Mouse (Mus musculus): ENCODE data around the gene Mrgprf. TPM values are rescaled to one million over a fixed set of nuclear protein-coding genes. Genes with fewer than 3 reads are reported as not detected.

Gene Mrgprf
- polyA plus RNA-seq, 1 experiment, result 24.0 TPM

GRCm38 (mm10) chr7:145301341-145302005 is 845 bp downstream of the Mrgprf start:
- 21% methylated on average over 6 of the region's 6 CpGs for WGBS
- Histone ChIP-seq H3K27me3 (ENCODE audit: control insufficient read depth, insufficient read depth, low read length) (no peaks in the 10 kb centered on the region), H3K27ac (ENCODE audit: insufficient read depth, low read length) (peak overlapping the region; percentile 99), H3K4me1 (ENCODE audit: control insufficient read depth, insufficient read depth, low read length) (peaks cover 24% of the 10 kb centered on the region), H3K4me3 (replicated peaks; ENCODE audit: insufficient read depth, low read depth, low read length) (peak overlapping the region; percentile 95)
- no peak for TF ChIP-seq CTCF (IDR thresholded peaks at IDR 0.05; ENCODE audit: borderline replicate concordance, insufficient read depth, low read depth, low read length)
- no peak for TF ChIP-seq POLR2A (IDR thresholded peaks at IDR 0.05; ENCODE audit: borderline replicate concordance, insufficient read depth, low read length)
- peak; percentile 73 to 74 for DNase-seq

- Histone ChIP-seq H3K27ac (ENCODE audit: insufficient read depth, low read length) (peak overlapping the region; percentile 99), H3K27me3 (ENCODE audit: control insufficient read depth, insufficient read depth, low read length) (no peaks in the 10 kb centered on the region), H3K4me1 (ENCODE audit: control insufficient read depth, insufficient read depth, low read length) (peaks cover 29% of the 10 kb centered on the region), H3K4me3 (replicated peaks; ENCODE audit: insufficient read depth, low read depth, low read length) (peak overlapping the region; percentile 95)
- TF ChIP-seq CTCF (IDR thresholded peaks at IDR 0.05; ENCODE audit: borderline replicate concordance, insufficient read depth, low read depth, low read length) (no peak), POLR2A (IDR thresholded peaks at IDR 0.05; ENCODE audit: borderline replicate concordance, insufficient read depth, low read length) (peak; percentile 74; the same call in 1 of the 2 replicates)
- peak; percentile 78 to 88 for DNase-seq
- WGBS, result 6% methylated on average over 20 of the region's 20 CpGs
Observed at GRCm38 (mm10) chr7:145302488-145303285, 2.1 kb downstream of the Mrgprf start.

DNA sequence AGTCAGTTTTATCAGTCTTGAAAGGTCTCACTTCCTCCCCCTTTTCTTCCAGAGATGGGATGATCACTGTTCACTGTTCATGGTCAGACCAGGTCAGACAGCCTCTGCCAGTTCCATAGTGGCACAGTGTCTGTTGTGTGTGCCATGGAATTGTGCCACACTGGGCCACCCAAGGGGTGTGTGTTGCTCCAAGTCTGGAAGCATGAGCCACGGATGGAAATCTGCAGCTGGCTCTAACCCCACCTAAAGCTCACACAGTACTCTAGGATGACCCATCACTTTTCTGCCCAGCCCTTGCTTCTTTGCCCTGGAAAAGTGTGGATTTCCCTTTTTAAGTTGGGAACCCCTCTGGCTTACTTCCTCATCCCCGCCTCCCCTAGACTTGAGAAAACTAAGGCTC is 3.5 kb downstream of the Mrgprf start:
- Histone ChIP-seq H3K27ac (ENCODE audit: insufficient read depth, low read length) (no peak overlapping the region), H3K27me3 (ENCODE audit: control insufficient read depth, insufficient read depth, low read length) (no peaks in the 10 kb centered on the region), H3K4me3 (replicated peaks; ENCODE audit: insufficient read depth, low read depth, low read length) (no peak overlapping the region), H3K4me1 (ENCODE audit: control insufficient read depth, insufficient read depth, low read length) (peaks cover 38% of the 10 kb centered on the region)
- peak in 1 of 2 experiments; percentile 33 for DNase-seq
- 32% methylated on average over 2 of the region's 2 CpGs for WGBS
- TF ChIP-seq CTCF (IDR thresholded peaks at IDR 0.05; ENCODE audit: borderline replicate concordance, insufficient read depth, low read depth, low read length) (no peak), POLR2A (IDR thresholded peaks at IDR 0.05; ENCODE audit: borderline replicate concordance, insufficient read depth, low read length) (no peak)

DNA sequence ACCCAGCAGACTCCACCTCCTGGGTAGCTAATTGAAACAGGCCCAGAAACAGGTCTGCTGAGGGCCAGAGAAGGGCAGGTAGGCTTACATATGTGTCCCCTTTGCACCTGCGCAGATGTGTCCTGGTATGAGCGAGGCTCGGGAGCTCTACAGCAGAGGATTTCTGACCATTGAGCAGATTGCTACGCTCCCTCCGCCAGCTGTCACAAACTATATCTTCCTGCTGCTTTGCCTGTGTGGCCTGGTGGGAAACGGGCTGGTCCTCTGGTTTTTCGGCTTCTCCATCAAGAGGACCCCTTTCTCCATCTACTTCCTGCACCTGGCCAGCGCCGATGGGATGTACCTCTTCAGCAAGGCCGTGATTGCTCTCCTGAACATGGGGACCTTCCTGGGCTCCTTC is 7.0 kb downstream of the Mrgprf start:
- TF ChIP-seq POLR2A (IDR thresholded peaks at IDR 0.05; ENCODE audit: borderline replicate concordance, insufficient read depth, low read length) (no peak), CTCF (IDR thresholded peaks at IDR 0.05; ENCODE audit: borderline replicate concordance, insufficient read depth, low read depth, low read length) (no peak)
- H3K27ac ChIP-seq (ENCODE audit: insufficient read depth, low read length), result peak overlapping the region; percentile 80
- 57% methylated on average over 10 of the region's 10 CpGs for WGBS

GRCm38 (mm10) chr7:145308061-145308675 is 7.5 kb downstream of the Mrgprf start:
- peak; percentile 74 for DNase-seq
- Histone ChIP-seq H3K4me3 (replicated peaks; ENCODE audit: insufficient read depth, low read depth, low read length) (no peak overlapping the region), H3K27me3 (ENCODE audit: control insufficient read depth, insufficient read depth, low read length) (no peaks in the 10 kb centered on the region), H3K27ac (ENCODE audit: insufficient read depth, low read length) (peak overlapping the region; percentile 80), H3K4me1 (ENCODE audit: control insufficient read depth, insufficient read depth, low read length) (peaks cover 47% of the 10 kb centered on the region)
- TF ChIP-seq POLR2A (IDR thresholded peaks at IDR 0.05; ENCODE audit: borderline replicate concordance, insufficient read depth, low read length), result no peak
- no peak for TF ChIP-seq CTCF (IDR thresholded peaks at IDR 0.05; ENCODE audit: borderline replicate concordance, insufficient read depth, low read depth, low read length)
- WGBS, result 26% methylated on average over 30 of the region's 30 CpGs

More for the DNA sequence above, 7.0 kb downstream of the Mrgprf start:
- H3K27me3 ChIP-seq (ENCODE audit: control insufficient read depth, insufficient read depth, low read length), result no peaks in the 10 kb centered on the region
- peaks cover 47% of the 10 kb centered on the region for H3K4me1 ChIP-seq (ENCODE audit: control insufficient read depth, insufficient read depth, low read length)
- no peak overlapping the region for H3K4me3 ChIP-seq (replicated peaks; ENCODE audit: insufficient read depth, low read depth, low read length)
- DNase-seq, result peak in 1 of 2 experiments; percentile 34

GRCm38 (mm10) chr7:145308866-145309265 is 8.2 kb downstream of the Mrgprf start:
- TF ChIP-seq CTCF (IDR thresholded peaks at IDR 0.05; ENCODE audit: borderline replicate concordance, insufficient read depth, low read depth, low read length), result no peak

GRCm38 (mm10) chr7:145309877-145310276 is 9.2 kb downstream of the Mrgprf start:
- TF ChIP-seq POLR2A (IDR thresholded peaks at IDR 0.05; ENCODE audit: borderline replicate concordance, insufficient read depth, low read length) (no peak), CTCF (IDR thresholded peaks at IDR 0.05; ENCODE audit: borderline replicate concordance, insufficient read depth, low read depth, low read length) (no peak)
- DNase-seq, result peak in 1 of 2 experiments; percentile 36
- peak overlapping the region; percentile 29; the same call in 1 of the 2 replicates for H3K27ac ChIP-seq (ENCODE audit: insufficient read depth, low read length)
- no peak overlapping the region for H3K4me3 ChIP-seq (replicated peaks; ENCODE audit: insufficient read depth, low read depth, low read length)
- H3K27me3 ChIP-seq (ENCODE audit: control insufficient read depth, insufficient read depth, low read length), result no peaks in the 10 kb centered on the region
- WGBS, result 25% methylated on average over 1 of the region's 1 CpGs
- H3K4me1 ChIP-seq (ENCODE audit: control insufficient read depth, insufficient read depth, low read length), result peaks cover 41% of the 10 kb centered on the region

More at GRCm38 (mm10) chr7:145308866-145309265, 8.2 kb downstream of the Mrgprf start:
- peak overlapping the region; percentile 80 for H3K27ac ChIP-seq (ENCODE audit: insufficient read depth, low read length)
- H3K4me3 ChIP-seq (replicated peaks; ENCODE audit: insufficient read depth, low read depth, low read length), result no peak overlapping the region
- WGBS, result 21% methylated on average over 4 of the region's 4 CpGs
- DNase-seq, result peak; percentile 60 to 71
- H3K4me1 ChIP-seq (ENCODE audit: control insufficient read depth, insufficient read depth, low read length), result peaks cover 45% of the 10 kb centered on the region
- no peaks in the 10 kb centered on the region for H3K27me3 ChIP-seq (ENCODE audit: control insufficient read depth, insufficient read depth, low read length)
